Mouse (Mus musculus): ENCODE results near the gene Opcml.

Gene Opcml

GRCm38 (mm10) chr9:28432159-28432558 is 641.6 kb downstream of the Opcml start:
- DNase-seq (ENCODE audit: low spot score in 2 of 2) = no peak

DNA sequence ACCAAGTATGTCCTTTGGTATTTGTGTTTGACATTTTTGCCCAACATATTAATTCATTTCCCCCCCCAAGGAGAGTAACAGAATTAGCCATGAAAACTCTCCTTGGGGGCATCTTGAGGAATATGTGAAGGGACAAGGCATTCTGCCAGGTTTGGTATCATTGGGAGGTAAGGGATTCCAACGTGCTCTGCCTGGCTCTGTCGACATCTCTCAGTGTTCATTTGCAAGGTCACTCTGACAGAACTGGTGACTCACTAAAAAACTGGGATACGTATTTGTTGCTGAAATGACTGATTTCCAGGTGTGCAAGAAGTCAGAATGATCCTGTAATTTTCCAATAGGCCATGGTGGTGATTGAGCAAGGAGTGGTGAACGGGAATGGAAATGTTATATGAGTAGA is 648.2 kb downstream of the Opcml start:
- no peak for DNase-seq (ENCODE audit: low spot score in 2 of 2)

DNA sequence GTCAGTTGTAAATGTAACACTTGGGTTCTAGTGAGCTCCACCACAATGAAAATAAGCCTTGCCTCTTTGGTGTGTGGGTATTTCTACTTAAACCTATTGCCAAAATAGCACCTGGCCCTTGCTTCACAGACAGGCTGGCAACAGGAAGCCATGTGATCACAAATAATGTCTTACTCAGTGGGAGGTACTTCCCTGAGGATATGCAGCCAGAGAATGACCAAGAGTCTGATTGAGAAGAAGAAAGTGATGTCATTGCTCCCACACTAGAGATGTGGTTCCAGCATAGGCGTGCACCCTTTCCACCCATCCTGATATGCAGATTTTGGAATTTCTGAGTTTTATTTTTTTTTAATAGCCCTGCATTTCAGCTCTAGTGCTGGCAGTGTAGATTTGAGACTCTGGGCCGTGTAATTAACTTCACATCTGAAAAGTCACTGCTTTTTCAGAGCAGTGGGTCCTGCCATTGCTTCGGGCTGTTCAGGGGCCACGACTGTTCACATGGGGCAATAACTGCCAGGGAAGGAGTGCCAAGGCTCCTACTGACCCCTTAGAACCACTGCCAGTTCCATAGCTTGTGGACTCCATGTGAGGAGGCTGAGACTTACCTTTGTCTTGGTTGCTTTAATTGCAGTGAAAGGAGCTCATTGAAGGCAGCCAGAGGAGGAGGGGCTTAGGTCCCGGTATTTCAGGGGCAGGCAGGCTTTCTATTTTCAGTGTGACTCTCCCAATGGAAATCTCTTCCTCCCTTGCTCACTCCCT is 649.0 kb downstream of the Opcml start:
- DNase-seq (ENCODE audit: low spot score in 2 of 2) = peak in 1 of 2 experiments; percentile 4

GRCm38 (mm10) chr9:28440192-28440795 is 649.7 kb downstream of the Opcml start:
- peak in 1 of 2 experiments; percentile 38 for DNase-seq (ENCODE audit: low spot score in 2 of 2)

DNA sequence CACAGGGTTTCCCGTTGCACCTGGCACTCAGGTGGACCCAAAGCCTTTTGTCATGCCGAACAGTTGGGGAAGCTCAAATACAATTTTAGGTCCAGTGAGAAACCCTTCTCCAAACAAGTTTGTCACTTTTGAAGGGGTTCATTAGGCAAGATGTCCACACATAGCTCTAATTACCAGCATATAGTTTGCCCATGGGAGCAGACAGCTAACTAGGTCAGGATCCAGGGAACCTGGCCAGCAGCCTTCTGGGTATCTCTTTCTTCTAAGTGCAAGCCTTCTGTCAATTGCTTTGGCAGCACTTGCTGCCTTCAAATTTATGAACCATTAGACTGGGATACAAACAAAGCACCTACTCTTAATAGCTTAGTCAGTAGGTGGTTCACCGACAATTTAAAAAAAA is 653.9 kb downstream of the Opcml start:
- peak in 1 of 2 experiments; percentile 11 for DNase-seq (ENCODE audit: low spot score in 2 of 2)

- DNase-seq (ENCODE audit: low spot score in 2 of 2) = no peak
These were observed 654.4 kb downstream of the Opcml start for GRCm38 (mm10) chr9:28444972-28445371.

DNA sequence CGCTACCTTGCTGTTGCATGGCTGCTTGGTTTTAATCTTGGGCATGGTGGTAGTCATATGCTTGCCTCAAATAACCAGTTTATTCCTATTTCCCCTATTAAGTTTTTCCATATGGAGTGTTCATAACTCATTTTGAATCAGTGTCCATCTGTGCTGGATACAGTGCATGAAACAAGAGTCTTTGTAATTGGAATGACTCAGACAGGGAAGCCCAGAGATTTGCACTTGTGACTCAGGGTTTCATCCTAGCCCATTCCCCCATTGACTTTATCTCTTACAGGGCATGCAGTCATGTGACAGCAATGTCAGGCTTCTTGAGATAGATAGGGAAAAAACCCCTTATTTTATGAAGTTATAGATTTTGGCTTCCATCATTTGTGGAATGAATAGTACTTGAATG is 655.3 kb downstream of the Opcml start:
- DNase-seq (ENCODE audit: low spot score in 2 of 2) = no peak

- no peak for DNase-seq (ENCODE audit: low spot score in 2 of 2)
These were observed 655.9 kb downstream of the Opcml start for GRCm38 (mm10) chr9:28446278-28447064.

DNA sequence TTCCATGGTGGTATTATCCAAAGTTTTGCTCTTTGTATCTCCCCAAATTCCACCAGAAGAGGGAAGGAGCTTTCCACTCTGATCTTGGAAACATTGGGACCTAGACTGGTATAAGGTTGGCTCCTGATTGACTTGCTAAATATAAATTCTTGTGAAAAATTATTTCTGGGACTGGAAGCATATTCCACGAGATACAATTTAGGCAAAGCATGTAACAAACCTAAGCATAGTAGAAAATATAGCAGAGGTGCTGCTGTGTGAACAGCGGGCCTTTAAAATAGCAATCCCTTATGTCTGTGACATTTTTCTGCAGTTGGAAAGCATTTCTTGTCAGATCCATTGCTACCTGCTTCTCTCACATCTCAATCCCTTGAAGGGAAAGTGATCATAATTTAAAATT is 661.9 kb downstream of the Opcml start:
- no peak for DNase-seq (ENCODE audit: low spot score in 2 of 2)

GRCm38 (mm10) chr9:28453062-28453461 is 662.5 kb downstream of the Opcml start:
- DNase-seq (ENCODE audit: low spot score in 2 of 2) = no peak

DNA sequence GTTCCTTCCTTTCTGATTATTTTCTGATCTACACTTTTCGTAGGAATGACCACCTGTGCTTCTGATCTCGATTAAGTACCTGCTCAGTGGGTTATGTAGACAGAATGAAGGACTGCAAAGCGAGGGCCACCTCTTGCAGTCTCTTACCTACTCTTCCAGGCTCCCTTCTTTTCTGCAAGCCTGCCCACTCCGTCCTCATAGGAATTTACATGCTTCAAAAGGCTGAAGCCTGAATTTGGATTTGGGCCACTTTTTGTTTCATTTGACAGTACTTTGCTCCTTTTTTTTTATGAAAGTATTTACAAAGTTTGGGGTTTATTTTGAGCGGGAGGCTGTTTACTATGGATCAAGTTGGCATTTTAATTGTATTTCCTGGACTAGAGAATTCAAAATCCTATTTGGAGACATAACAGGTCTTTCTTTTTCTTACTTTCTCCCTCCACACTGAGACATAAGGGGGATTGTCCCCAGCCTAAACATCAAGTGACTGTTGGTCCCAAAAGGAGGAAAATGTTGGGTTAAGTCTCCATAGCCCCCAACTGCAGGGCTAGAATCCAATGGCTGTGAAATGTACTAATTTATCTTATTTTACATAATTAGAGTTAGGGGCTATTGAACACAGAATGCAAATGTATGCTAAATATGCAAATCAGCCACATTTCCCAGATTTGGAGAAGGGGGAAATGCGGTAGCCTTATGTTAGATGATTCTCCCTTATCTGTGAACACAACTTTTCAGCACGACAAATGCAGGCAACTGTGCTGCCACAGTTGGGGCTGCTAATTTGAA is 667.6 kb downstream of the Opcml start:
- no peak for DNase-seq (ENCODE audit: low spot score in 2 of 2)

DNA sequence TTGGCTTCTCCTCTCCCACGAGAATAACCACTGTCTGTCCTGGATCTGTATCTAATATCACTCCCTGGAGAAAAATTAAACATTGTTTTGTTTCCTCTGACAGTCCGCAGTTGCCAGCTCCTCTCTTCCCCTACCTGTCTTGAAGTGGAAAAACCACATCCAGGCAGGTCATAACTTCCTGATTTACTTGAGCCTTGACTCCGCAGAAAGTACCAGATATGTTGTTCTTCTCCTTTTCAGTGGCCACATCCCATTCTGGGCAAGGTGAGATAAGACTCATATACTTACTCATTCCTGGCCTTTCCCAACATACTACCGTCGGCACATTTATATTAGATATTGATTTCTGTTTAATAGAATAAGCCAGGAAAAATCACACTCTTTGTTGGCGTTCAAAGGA is 673.0 kb downstream of the Opcml start:
- no peak for DNase-seq (ENCODE audit: low spot score in 2 of 2)

DNA sequence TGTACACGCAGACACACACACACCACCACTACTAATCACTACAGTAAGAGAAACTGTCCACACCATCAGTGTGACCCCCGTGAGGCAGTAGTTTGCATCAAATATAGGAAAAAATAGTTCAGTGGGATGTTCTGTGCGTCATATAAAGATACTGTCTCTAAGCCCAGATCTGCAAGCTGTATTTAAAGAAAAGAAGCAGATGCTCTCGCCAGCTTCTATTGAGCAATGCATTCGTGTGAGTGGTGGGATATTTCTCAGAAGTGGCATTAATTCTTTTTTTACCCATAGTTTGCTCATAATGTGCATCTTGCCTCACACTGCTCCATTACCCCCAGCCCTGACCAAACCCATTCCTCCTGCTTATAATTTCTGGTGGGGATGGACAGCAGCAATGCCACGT is 678.8 kb downstream of the Opcml start:
- no peak for DNase-seq (ENCODE audit: low spot score in 2 of 2)

GRCm38 (mm10) chr9:28471501-28471900 is 680.9 kb downstream of the Opcml start:
- no peak for DNase-seq (ENCODE audit: low spot score in 2 of 2)

DNA sequence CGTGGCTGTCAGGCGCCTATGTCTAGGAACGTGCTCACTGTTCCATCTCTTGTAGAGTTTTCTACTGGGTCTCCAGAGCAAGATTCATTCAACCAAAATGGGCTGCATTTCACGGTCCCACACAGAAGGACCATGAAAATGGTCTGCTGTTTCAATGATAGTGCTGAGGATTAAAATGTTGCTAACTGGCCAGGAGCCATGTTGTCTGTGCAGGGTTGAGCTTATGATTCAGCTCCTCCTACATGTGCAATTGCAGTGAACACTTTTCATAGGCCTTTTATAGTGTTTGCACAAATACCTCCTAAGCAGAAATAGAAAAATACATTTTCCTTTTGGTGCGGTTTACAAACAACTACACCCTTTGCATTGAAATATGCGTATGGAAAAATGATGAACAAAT is 684.0 kb downstream of the Opcml start:
- no peak for DNase-seq (ENCODE audit: low spot score in 2 of 2)

- DNase-seq (ENCODE audit: low spot score in 2 of 2) = no peak
These were observed 690.7 kb downstream of the Opcml start for GRCm38 (mm10) chr9:28481261-28481660.

DNA sequence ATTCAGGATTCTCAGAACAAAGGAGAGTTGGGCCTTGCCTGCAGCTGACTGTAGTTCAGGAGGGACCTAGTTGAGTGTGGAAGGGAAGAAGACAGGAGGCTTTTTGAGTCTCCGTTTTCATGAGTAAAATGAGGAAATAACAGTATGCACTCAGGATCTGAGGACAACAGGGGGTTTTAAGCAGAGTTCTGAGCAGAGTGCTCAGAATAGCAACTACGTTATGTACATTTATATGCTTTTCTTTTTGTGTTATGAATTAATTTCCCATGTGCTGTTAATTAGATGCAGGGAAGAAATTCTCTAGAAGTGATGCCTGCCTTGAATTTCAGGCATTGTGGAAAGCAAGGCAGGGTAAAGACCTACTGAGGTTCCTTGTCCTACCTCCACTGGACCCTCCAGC is 697.9 kb downstream of the Opcml start:
- no peak for DNase-seq (ENCODE audit: low spot score in 2 of 2)

- DNase-seq (ENCODE audit: low spot score in 2 of 2) = no peak
These were observed 699.3 kb downstream of the Opcml start for GRCm38 (mm10) chr9:28489828-28490227.

GRCm38 (mm10) chr9:28490410-28490809 is 699.8 kb downstream of the Opcml start:
- no peak for DNase-seq (ENCODE audit: low spot score in 2 of 2)

DNA sequence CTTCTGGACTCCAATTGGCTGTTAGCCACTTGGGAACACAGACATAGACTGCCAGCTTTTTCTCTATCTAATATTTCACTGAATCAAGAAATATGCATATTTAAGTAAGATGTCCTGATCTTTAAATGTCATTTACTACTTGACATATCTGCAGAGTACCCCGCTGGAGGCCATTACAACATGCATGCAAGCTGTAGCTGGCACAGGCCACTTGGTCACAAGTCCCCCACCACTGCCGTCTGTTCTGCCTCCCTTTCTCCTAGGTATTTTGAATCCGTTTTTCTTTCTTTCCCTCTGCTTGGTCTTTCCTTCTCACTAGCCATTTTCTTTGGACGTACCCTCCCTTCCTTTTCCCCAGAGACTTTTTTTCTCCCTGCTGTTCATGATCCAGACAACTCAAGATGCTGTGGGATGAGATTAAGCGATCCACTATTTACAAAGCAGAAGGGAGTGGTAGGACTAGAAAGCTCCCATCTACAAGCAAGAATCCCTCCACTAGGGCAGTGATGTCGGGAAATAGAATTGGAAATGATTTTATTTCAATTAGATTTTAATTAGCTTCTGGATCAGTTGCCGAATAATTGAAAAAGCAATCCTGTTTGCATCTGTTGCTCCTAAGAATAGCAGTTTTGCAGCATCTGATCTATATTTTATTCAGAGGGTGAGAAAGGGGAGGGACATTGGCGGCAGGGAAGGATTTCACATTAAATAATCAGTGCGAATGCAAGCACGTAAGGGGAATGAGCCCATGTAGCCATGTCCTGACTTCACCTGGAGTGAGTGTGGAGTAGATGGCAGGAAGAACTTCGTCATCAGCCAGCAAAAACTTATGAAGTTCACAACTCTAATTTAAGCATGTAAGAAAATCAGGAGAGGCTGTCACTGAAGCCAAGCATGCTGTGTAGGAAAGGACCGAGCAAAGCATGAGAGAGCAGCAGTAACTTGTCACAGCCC is 709.5 kb downstream of the Opcml start:
- no peak for DNase-seq (ENCODE audit: low spot score in 2 of 2)

- DNase-seq (ENCODE audit: low spot score in 2 of 2) = no peak
These were observed 723.3 kb downstream of the Opcml start for GRCm38 (mm10) chr9:28513905-28514304.
